Mouse (Mus musculus): Measurements from ENCODE around the gene Cabp1. TPM values are rescaled to one million over a fixed set of nuclear protein-coding genes. Genes with fewer than 3 reads are reported as not detected.
A peak's percentile ranks its signal among the peaks of the same experiment; 100 is the strongest.

Cabp1 gene
- polyA plus RNA-seq, 1 experiment from 2014 or later = 13.0 TPM

- no peak for ATAC-seq (ENCODE audit: low FRiP score)
- Histone ChIP-seq H3K36me3 (peaks cover 76% of the 10 kb centered on the region), H3K9me3 (no peaks in the 10 kb centered on the region), H3K4me2 (no peak overlapping the region), H3K4me1 (replicated peaks) (peaks cover 29% of the 10 kb centered on the region), H3K9ac (no peak overlapping the region), H3K4me3 (no peak overlapping the region), H3K27me3 (no peaks in the 10 kb centered on the region), H3K27ac (no peak overlapping the region)
- 91% methylated on average over 28 of the region's 28 CpGs for WGBS
These were observed 67.4 kb downstream of the Cabp1 start for GRCm38 (mm10) chr5:115126578-115127312.

- Histone ChIP-seq H3K27ac (peak overlapping the region; percentile 70), H3K9ac (no peak overlapping the region), H3K4me3 (no peak overlapping the region), H3K9me3 (no peaks in the 10 kb centered on the region), H3K4me2 (no peak overlapping the region), H3K36me3 (peaks cover 75% of the 10 kb centered on the region), H3K4me1 (replicated peaks) (peaks cover 19% of the 10 kb centered on the region), H3K27me3 (no peaks in the 10 kb centered on the region)
- WGBS = 17% methylated on average over 24 of the region's 24 CpGs
- peak; percentile 74 for ATAC-seq (ENCODE audit: low FRiP score)
These were observed 68.8 kb downstream of the Cabp1 start for GRCm38 (mm10) chr5:115125211-115125871.

- no peak; the same call in 1 of the 2 replicates for ATAC-seq (ENCODE audit: low FRiP score)
- peaks cover 68% of the 10 kb centered on the region for H3K36me3 ChIP-seq
These were observed 69.5 kb downstream of the Cabp1 start for GRCm38 (mm10) chr5:115124690-115125089.

GRCm38 (mm10) chr5:115120978-115121377 is 73.2 kb downstream of the Cabp1 start:
- peaks cover 28% of the 10 kb centered on the region for H3K4me1 ChIP-seq (replicated peaks)
- H3K9me3 ChIP-seq = no peaks in the 10 kb centered on the region
- no peak overlapping the region for H3K4me3 ChIP-seq
- no peaks in the 10 kb centered on the region for H3K27me3 ChIP-seq
- H3K9ac ChIP-seq = no peak overlapping the region
- ATAC-seq (ENCODE audit: low FRiP score) = no peak
- peaks cover 47% of the 10 kb centered on the region for H3K36me3 ChIP-seq
- 72% methylated on average over 5 of the region's 5 CpGs for WGBS
- no peak overlapping the region for H3K4me2 ChIP-seq
- H3K27ac ChIP-seq = no peak overlapping the region

More at GRCm38 (mm10) chr5:115124690-115125089, 69.5 kb downstream of the Cabp1 start:
- H3K27me3 ChIP-seq = no peaks in the 10 kb centered on the region
- no peaks in the 10 kb centered on the region for H3K9me3 ChIP-seq
- H3K4me1 ChIP-seq (replicated peaks) = peaks cover 19% of the 10 kb centered on the region
- H3K9ac ChIP-seq = no peak overlapping the region
- peak overlapping the region; percentile 70; the same call in 1 of the 2 replicates for H3K27ac ChIP-seq
- 97% methylated on average over 6 of the region's 6 CpGs for WGBS
- no peak overlapping the region for H3K4me2 ChIP-seq
- H3K4me3 ChIP-seq = no peak overlapping the region

GRCm38 (mm10) chr5:115118961-115119570 is 75.1 kb downstream of the Cabp1 start, which contains the start of gene Acads:
TSS of gene Acads (minus strand) at chr5:115119346.
- ATAC-seq (ENCODE audit: low FRiP score) = peak; percentile 78
- H3K27me3 ChIP-seq = no peaks in the 10 kb centered on the region
- H3K4me2 ChIP-seq = peak within 1 kb of the TSS; percentile 74
- peaks cover 42% of the 10 kb centered on the region for H3K36me3 ChIP-seq
- no peaks in the 10 kb centered on the region for H3K9me3 ChIP-seq
- peaks cover 14% of the 10 kb centered on the region for H3K4me1 ChIP-seq (replicated peaks)
- H3K9ac ChIP-seq = peak within 1 kb of the TSS; percentile 86
- under 1% methylated on average over 34 of the region's 39 CpGs for whole genome bisulfite sequencing
- peak within 1 kb of the TSS; percentile 66 for H3K4me3 ChIP-seq
- H3K27ac ChIP-seq = 0 out of 2 replicates have a peak within 1 kb of the TSS, but pooled peaks have one; percentile 12

Other genes with a start within 250 kb of the Cabp1 start
- gene Hnf1a, start 223.3 kb downstream of the Cabp1 start, polyA plus RNA-seq (2015; fragmentation: Nextera tagmentation; extraction: Ambion mirVana) = 0.10 TPM in 1 of 2 replicates, not detected in the other
- gene Sppl3, start 183.2 kb downstream of the Cabp1 start, polyA plus RNA-seq (2015; fragmentation: Nextera tagmentation; extraction: Ambion mirVana) = 15.8 and 16.5 TPM in 2 replicates
- gene Gm10401, start 96.1 kb downstream of the Cabp1 start, polyA plus RNA-seq (2015; fragmentation: Nextera tagmentation; extraction: Ambion mirVana) = 42.7 and 44.4 TPM in 2 replicates
- gene Acads, start 75.0 kb downstream of the Cabp1 start, polyA plus RNA-seq (2015; fragmentation: Nextera tagmentation; extraction: Ambion mirVana) = 24.4 and 25.2 TPM in 2 replicates
- gene Unc119b, start 59.4 kb downstream of the Cabp1 start, polyA plus RNA-seq (2015; fragmentation: Nextera tagmentation; extraction: Ambion mirVana) = 36.7 and 38.0 TPM in 2 replicates
- gene Mlec, start 36.2 kb downstream of the Cabp1 start, polyA plus RNA-seq (2015; fragmentation: Nextera tagmentation; extraction: Ambion mirVana) = 22.3 and 27.2 TPM in 2 replicates
- 103 and 105 TPM in 2 replicates for gene Pop5, start 41.5 kb upstream of the Cabp1 start, polyA plus RNA-seq (2015; fragmentation: Nextera tagmentation; extraction: Ambion mirVana)
- gene Rnf10, start 78.5 kb upstream of the Cabp1 start, polyA plus RNA-seq (2015; fragmentation: Nextera tagmentation; extraction: Ambion mirVana) = 156 and 160 TPM in 2 replicates
- 53.1 and 56.5 TPM in 2 replicates for gene Coq5, start 85.3 kb upstream of the Cabp1 start, polyA plus RNA-seq (2015; fragmentation: Nextera tagmentation; extraction: Ambion mirVana)
- gene Dynll1, start 106.6 kb upstream of the Cabp1 start, polyA plus RNA-seq (2015; fragmentation: Nextera tagmentation; extraction: Ambion mirVana) = 1,285 and 1,377 TPM in 2 replicates
- gene Srsf9, start 132.8 kb upstream of the Cabp1 start, polyA plus RNA-seq (2015; fragmentation: Nextera tagmentation; extraction: Ambion mirVana) = 165 and 181 TPM in 2 replicates
- 31.8 and 32.6 TPM in 2 replicates for gene Gatc, start 146.8 kb upstream of the Cabp1 start, polyA plus RNA-seq (2015; fragmentation: Nextera tagmentation; extraction: Ambion mirVana)
- gene Triap1, start 146.8 kb upstream of the Cabp1 start, polyA plus RNA-seq (2015; fragmentation: Nextera tagmentation; extraction: Ambion mirVana) = 51.7 and 57.6 TPM in 2 replicates
- gene Cox6a1, start 154.6 kb upstream of the Cabp1 start, polyA plus RNA-seq (2015; fragmentation: Nextera tagmentation; extraction: Ambion mirVana) = 1,031 and 1,095 TPM in 2 replicates
- gene Msi1, start 235.2 kb upstream of the Cabp1 start, polyA plus RNA-seq (2015; fragmentation: Nextera tagmentation; extraction: Ambion mirVana) = 71.8 and 76.9 TPM in 2 replicates